Mouse (Mus musculus) frontal cortex, postnatal 25 days (tissue): ENCODE measurements around the gene As3mt.

ENCODE experiments used
- DNase-seq, 2 experiments: peaks; one replicate each; pipeline ENCODE4 v3.0.0; 2022; ENCODE audit warnings: low spot score in 2 of 2

Gene As3mt

GRCm38 (mm10) chr19:46784502-46784901 lies 77.2 kb downstream of the As3mt start:
- no peak for DNase-seq

- no peak for DNase-seq
Measured at GRCm38 (mm10) chr19:46785633-46786032, 78.4 kb downstream of the As3mt start.

- no peak for DNase-seq
Measured at GRCm38 (mm10) chr19:46789782-46790181, 82.5 kb downstream of the As3mt start.
